Mouse (Mus musculus) lung, adult 2 months (tissue): Measurements from ENCODE around the gene Card10.

Experiments used
- CTCF ChIP-seq: fragments of 200-500 bp; IDR thresholded peaks from 2 replicates; pipeline ENCODE4 v1.5.1; 2011; ENCODE audit warnings: mild to moderate bottlenecking, low read length, control low read depth; ENCODE audit not compliant: insufficient read depth
- POLR2A ChIP-seq: fragments of 200-500 bp; IDR thresholded peaks from 2 replicates; pipeline ENCODE4 v1.6.1; 2011; ENCODE audit warnings: low read depth, mild to moderate bottlenecking, control low read depth, low read length, borderline replicate concordance; ENCODE audit errors: extremely low read depth

GRCm38 (mm10) chr15:78736681-78737100 lies 66.2 kb downstream of the Card10 start:
- TF ChIP-seq CTCF: no peak
- no peak for TF ChIP-seq POLR2A
